Mouse (Mus musculus) MEL (cell line): ENCODE results near the gene 6330409D20Rik.

Experiments
- CHD2 ChIP-seq: IDR thresholded peaks from 2 replicates; pipeline ENCODE4 v1.6.1; 2011; ENCODE audit warnings: low read length, improper control_type of control experiment
- CTCF ChIP-seq, 3 experiments: IDR thresholded peaks in 2 of 3; conservative IDR thresholded peaks in 1 of 3; 2 replicates each; pipeline ENCODE4 v1.5.1; 2011 to 2012; ENCODE audit warnings: low read length in 3 of 3, low read depth in 2 of 3, mild to moderate bottlenecking in 2 of 3, improper control_type of control experiment in 1 of 3, inconsistent platforms in 1 of 3, mixed read lengths in 1 of 3, moderate library complexity in 1 of 3; ENCODE audit not compliant: control insufficient read depth in 1 of 3, insufficient read depth in 1 of 3, poor library complexity in 1 of 3, severe bottlenecking in 1 of 3
- GABPA ChIP-seq: IDR thresholded peaks from 2 replicates; pipeline ENCODE4 v1.6.1; 2012; ENCODE audit warnings: low read depth, mild to moderate bottlenecking, inconsistent platforms, low read length, improper control_type of control experiment, moderate library complexity
- GATA1 ChIP-seq: IDR thresholded peaks from 2 replicates; pipeline ENCODE4 v1.6.1; 2011; ENCODE audit warnings: low read depth, low read length, improper control_type of control experiment
- HCFC1 ChIP-seq: IDR thresholded peaks from 2 replicates; pipeline ENCODE4 v1.6.1; 2012; ENCODE audit warnings: low read depth, mild to moderate bottlenecking, inconsistent platforms, low read length, improper control_type of control experiment, moderate library complexity
- MAX ChIP-seq: IDR thresholded peaks from 2 replicates; pipeline ENCODE4 v1.6.1; 2011; ENCODE audit warnings: low read length, improper control_type of control experiment
- MXI1 ChIP-seq: IDR thresholded peaks from 2 replicates; pipeline ENCODE4 v1.6.1; 2011; ENCODE audit warnings: mild to moderate bottlenecking, low read depth, low read length, improper control_type of control experiment
- POLR2A ChIP-seq, 2 experiments: IDR thresholded peaks; 2 replicates each; pipeline ENCODE4 v1.6.1; 2011 to 2012; ENCODE audit warnings: low read length in 2 of 2, mild to moderate bottlenecking in 2 of 2, control low read depth in 1 of 2, improper control_type of control experiment in 1 of 2, low read depth in 1 of 2, moderate library complexity in 1 of 2; ENCODE audit not compliant: control insufficient read depth in 1 of 2, insufficient read depth in 1 of 2, poor library complexity in 1 of 2
- RAD21 ChIP-seq: IDR thresholded peaks from 2 replicates; pipeline ENCODE4 v1.6.1; 2011; ENCODE audit warnings: mild to moderate bottlenecking, low read depth, low read length, improper control_type of control experiment
- SMC3 ChIP-seq: IDR thresholded peaks from 2 replicates; pipeline ENCODE4 v1.6.1; 2011; ENCODE audit warnings: low read depth, low read length, improper control_type of control experiment
- USF1 ChIP-seq: IDR thresholded peaks from 2 replicates; pipeline ENCODE4 v1.6.1; 2014; ENCODE audit warnings: low read depth, mild to moderate bottlenecking, inconsistent platforms, low read length, improper control_type of control experiment, moderate library complexity
- ZC3H11A ChIP-seq: IDR thresholded peaks from 2 replicates; pipeline ENCODE4 v1.6.1; 2012; ENCODE audit warnings: low read depth, mild to moderate bottlenecking, inconsistent platforms, low read length, improper control_type of control experiment
- ZKSCAN1 ChIP-seq: IDR thresholded peaks from 2 replicates; pipeline ENCODE4 v1.6.1; 2012; ENCODE audit warnings: low read depth, mild to moderate bottlenecking, inconsistent platforms, low read length, improper control_type of control experiment, moderate library complexity
- ZMIZ1 ChIP-seq: IDR thresholded peaks from 2 replicates; pipeline ENCODE4 v1.6.1; 2012; ENCODE audit warnings: low read depth, mild to moderate bottlenecking, inconsistent platforms, low read length, improper control_type of control experiment, moderate library complexity

DNA sequence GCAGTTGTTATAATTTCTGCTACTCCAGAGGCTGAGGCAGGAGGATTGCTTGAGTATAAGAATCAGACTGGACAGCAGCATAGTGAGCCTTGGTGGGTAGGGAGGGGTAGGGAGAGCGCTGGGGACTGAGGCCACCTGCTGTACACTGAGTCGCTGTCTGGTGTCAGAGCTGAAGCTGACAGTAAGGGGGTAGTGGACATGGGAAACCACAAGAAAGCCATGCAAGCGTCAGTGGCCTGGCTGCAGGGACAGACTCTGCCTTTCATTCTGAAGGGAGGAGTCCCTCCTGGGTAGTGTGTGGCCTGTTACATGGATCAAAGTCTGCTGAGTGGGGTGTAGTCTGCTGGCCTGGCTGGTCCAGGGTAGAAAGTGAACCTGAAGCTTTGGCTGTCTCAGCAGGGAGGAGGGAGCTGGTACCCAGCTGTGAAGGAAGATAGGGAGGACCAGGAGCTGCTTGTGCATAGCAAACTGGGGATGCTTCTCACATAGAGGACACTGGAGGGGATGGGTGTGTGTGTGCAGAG, 4.4 kb downstream of the 6330409D20Rik start:
- no peak for TF ChIP-seq SMC3
- no peak for TF ChIP-seq CTCF (IDR thresholded peaks at IDR 0.05 in 2 of 3, conservative IDR thresholded peaks at IDR 0.05 in 1 of 3; ENCODE audit: control insufficient read depth in 1 of 3, insufficient read depth in 1 of 3, low read depth in 2 of 3, low read length in 3 of 3, poor library complexity in 1 of 3, severe bottlenecking in 1 of 3)
- TF ChIP-seq POLR2A (IDR thresholded peaks at IDR 0.05; ENCODE audit: control insufficient read depth in 1 of 2, insufficient read depth in 1 of 2, low read depth in 1 of 2, low read length in 2 of 2, poor library complexity in 1 of 2): no peak
- no peak for TF ChIP-seq ZC3H11A
- TF ChIP-seq ZMIZ1: no peak
- TF ChIP-seq GABPA: no peak
- TF ChIP-seq ZKSCAN1: no peak
- no peak for TF ChIP-seq HCFC1
- no peak for TF ChIP-seq RAD21
- TF ChIP-seq USF1: no peak
- TF ChIP-seq MAX: no peak
- TF ChIP-seq GATA1: no peak
- TF ChIP-seq MXI1: no peak
- TF ChIP-seq CHD2: no peak
